ENCODE assay signal across 11 mouse cellular contexts in the genomic region with DNA sequence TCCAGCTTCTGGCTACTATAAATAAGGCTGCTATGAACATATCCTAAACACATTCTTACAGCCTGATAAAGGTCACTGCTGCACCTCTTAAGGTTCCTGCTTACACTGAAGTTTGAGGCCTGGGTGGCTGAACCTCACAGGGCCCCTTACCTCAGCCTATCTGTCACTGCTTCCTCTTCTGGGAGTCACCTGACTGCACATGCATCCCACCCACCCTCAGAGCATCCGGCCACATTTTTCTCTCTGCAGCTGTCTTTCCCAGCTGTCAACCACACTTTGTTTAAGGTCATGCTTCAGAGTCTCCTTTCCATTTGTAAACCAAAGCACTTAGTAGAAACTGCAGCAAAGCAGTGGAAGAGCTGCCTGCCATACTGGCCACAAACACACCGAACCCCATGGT. TPM values are rescaled to one million over a fixed set of nuclear protein-coding genes. Genes with fewer than 3 reads are reported as not detected.
DNase-seq lines count a peak whose midpoint lies in the region; ATAC-seq and TF ChIP-seq lines count a peak whose summit lies in the region.
"Had no signal": no experiment of that assay in that cellular context is flagged by ENCODE, and none has a peak within 500 bp of the region (broad histone marks: within the 10 kb centered on the region; RNA-seq: fewer than 3 reads in every experiment).

No protein-coding gene starts in this region.

- H3K4me2 ChIP-seq in kidney, embryonic 14.5 days (replicated peaks; ENCODE audit: low read depth, low read length): no peak overlapping the region
- H3K4me2 ChIP-seq: intestine, embryonic 15.5 days; midbrain, embryonic 13.5 days had no signal

- H3K9ac ChIP-seq in kidney, embryonic 14.5 days (ENCODE audit: low read depth, low read length): no peak overlapping the region
- H3K9ac ChIP-seq: intestine, embryonic 15.5 days; midbrain, embryonic 13.5 days had no signal

- no peak overlapping the region for H3K27ac ChIP-seq in gastrocnemius, adult 2 months
- no peak overlapping the region for H3K27ac ChIP-seq in kidney, embryonic 14.5 days (ENCODE audit: low read depth, low read length)
- no peak overlapping the region for H3K27ac ChIP-seq in embryonic facial prominence, embryonic 10.5 days (replicated peaks)
- H3K27ac ChIP-seq: intestine, embryonic 15.5 days; midbrain, embryonic 13.5 days had no signal

- WGBS in kidney, embryonic 14.5 days: 74% methylated on average over 2 of the region's 2 CpGs
- whole genome bisulfite sequencing in embryonic facial prominence, embryonic 10.5 days: 90% methylated on average over 2 of the region's 2 CpGs

- H3K4me3 ChIP-seq in G1E (ENCODE audit: low read depth, low read length): no peak overlapping the region
- H3K4me3 ChIP-seq in gastrocnemius, adult 2 months: no peak overlapping the region
- no peak overlapping the region for H3K4me3 ChIP-seq in kidney, embryonic 14.5 days (ENCODE audit: low read length)
- H3K4me3 ChIP-seq in embryonic facial prominence, embryonic 10.5 days: no peak overlapping the region
- H3K4me3 ChIP-seq: intestine, embryonic 15.5 days; midbrain, embryonic 13.5 days had no signal

- peak; percentile 67 for ATAC-seq in G1E (ENCODE audit: extremely low read depth, insufficient number of reproducible peaks, low FRiP score, poor library complexity, severe bottlenecking)
- ATAC-seq in kidney, embryonic 14.5 days (ENCODE audit: low FRiP score, low TSS enrichment): no peak
- ATAC-seq: intestine, embryonic 15.5 days; midbrain, embryonic 13.5 days had no signal

- H3K9me3 ChIP-seq in G1E (replicated peaks): no peaks in the 10 kb centered on the region
- H3K9me3 ChIP-seq in kidney, embryonic 14.5 days (ENCODE audit: control insufficient read depth, low read length): no peaks in the 10 kb centered on the region
- H3K9me3 ChIP-seq in embryonic facial prominence, embryonic 10.5 days: no peaks in the 10 kb centered on the region
- H3K9me3 ChIP-seq: intestine, embryonic 15.5 days; midbrain, embryonic 13.5 days had no signal

- H3K36me3 ChIP-seq in G1E (replicated peaks): no peaks in the 10 kb centered on the region
- no peaks in the 10 kb centered on the region for H3K36me3 ChIP-seq in kidney, embryonic 14.5 days (ENCODE audit: control insufficient read depth, insufficient read depth, low read length)
- H3K36me3 ChIP-seq in embryonic facial prominence, embryonic 10.5 days (replicated peaks): no peaks in the 10 kb centered on the region
- H3K36me3 ChIP-seq: intestine, embryonic 15.5 days; midbrain, embryonic 13.5 days had no signal

- DNase-seq in A20 (ENCODE audit: low read depth, low spot score) (peak; percentile 89), G1E (ENCODE audit: low spot score) (no peak)
- peak; percentile 63 for DNase-seq in lung, postnatal 25 days (ENCODE audit: low spot score)
- DNase-seq in spleen, adult 18-20 months: peak; percentile 63 to 81
- no peak for DNase-seq in urinary bladder, postnatal 14 days (ENCODE audit: low spot score)
- DNase-seq in gastrocnemius, adult 2 months: no peak
- DNase-seq in embryonic facial prominence, embryonic 10.5 days (ENCODE audit: low spot score): no peak
- DNase-seq: cerebellum, adult 11 months had no signal

- peaks cover 21% of the 10 kb centered on the region for H3K4me1 ChIP-seq in G1E (ENCODE audit: insufficient read depth, low read depth, low read length)
- H3K4me1 ChIP-seq in kidney, embryonic 14.5 days (ENCODE audit: control insufficient read depth, insufficient read depth, low read length): no peaks in the 10 kb centered on the region
- H3K4me1 ChIP-seq in embryonic facial prominence, embryonic 10.5 days: no peaks in the 10 kb centered on the region
- H3K4me1 ChIP-seq: intestine, embryonic 15.5 days; midbrain, embryonic 13.5 days had no signal

- intact Hi-C loops in gastrocnemius, adult 2 months (cut with DNase I): no loop called here

- TF ChIP-seq CTCF in G1E (IDR thresholded peaks at IDR 0.05; ENCODE audit: low read depth, low read length): no peak
- TF ChIP-seq CTCF in gastrocnemius, adult 2 months (IDR thresholded peaks at IDR 0.05): no peak

- H3K27me3 ChIP-seq in G1E (ENCODE audit: insufficient read depth, low read length): peaks cover 12% of the 10 kb centered on the region
- no peaks in the 10 kb centered on the region for H3K27me3 ChIP-seq in kidney, embryonic 14.5 days (ENCODE audit: control insufficient read depth, insufficient read depth, low read length)
- no peaks in the 10 kb centered on the region for H3K27me3 ChIP-seq in embryonic facial prominence, embryonic 10.5 days (replicated peaks; ENCODE audit: low read depth, poor library complexity, severe bottlenecking)
- H3K27me3 ChIP-seq: intestine, embryonic 15.5 days; midbrain, embryonic 13.5 days had no signal

RNA-seq across cellular contexts. Expression of gene Stk17b, which starts 6.3 kb away (rescaled TPM):
- 72.8 and 85.6 TPM in 2 replicates for total RNA-seq in G1E (2014; fragmentation: Nextera tagmentation)
- total RNA-seq in G1E (2017): 140 and 177 TPM in 2 replicates
- polyA plus RNA-seq in G1E (2012): 3.3 and 3.6 TPM in 2 replicates
- total RNA-seq in gastrocnemius, adult 2 months (2021): 1 to 10 TPM; 6.0 to 6.7 TPM
- polyA plus RNA-seq in kidney, embryonic 14.5 days (2014; fragmentation: Nextera tagmentation; extraction: Ambion mirVana): 12.4 and 13.1 TPM in 2 replicates
- 7.4 and 8.2 TPM in 2 replicates for polyA plus RNA-seq in embryonic facial prominence, embryonic 10.5 days (2016; fragmentation: Nextera tagmentation; extraction: Ambion mirVana)

Comparison
In these comparisons a context has a peak if more than half of its experiments do, and no peak if none do; other contexts are left out.
1. DNase-seq: peak in A20 (single experiment), lung, postnatal 25 days (single experiment) and spleen, adult 18-20 months (2 of 2); none in G1E (single experiment), urinary bladder, postnatal 14 days (single experiment), gastrocnemius, adult 2 months (single experiment) and embryonic facial prominence, embryonic 10.5 days (single experiment).